Mouse (Mus musculus): ENCODE measurements around the gene Gm8978. TPM values are rescaled to one million over a fixed set of nuclear protein-coding genes. Genes with fewer than 3 reads are reported as not detected.
"Not testable (repeated sequence)": the region's sequence is repeated elsewhere in the genome, so short reads cannot be mapped to it uniquely, and the experiment has no call there.

Gm8978 gene
- polyA plus RNA-seq (2014; fragmentation: Nextera tagmentation; extraction: Ambion mirVana) = not detected in 2 replicates

DNA sequence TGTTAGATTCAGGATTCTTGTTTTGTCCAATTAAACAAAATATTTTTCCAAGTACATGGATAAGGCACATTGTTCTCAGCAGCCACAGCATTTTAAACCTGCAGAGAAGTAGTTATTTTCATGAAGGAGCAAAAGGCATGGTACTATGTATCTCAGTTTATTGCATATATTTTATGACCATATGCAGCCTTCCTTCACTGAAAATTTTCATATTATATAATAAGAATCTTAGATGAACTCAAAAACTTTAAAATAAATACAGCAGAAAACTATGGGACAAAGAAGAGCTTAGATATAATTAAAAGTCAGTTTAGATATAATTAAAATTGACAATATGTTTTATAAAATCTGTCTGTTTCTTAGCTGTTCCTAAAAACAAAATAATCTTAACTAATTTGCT lies at the start of gene Gm8978:
Gm8978 (minus strand) TSS at position 101 of the 400 bp plus-strand sequence.
- ATAC-seq (ENCODE audit: low FRiP score, low TSS enrichment); H3K36me3 ChIP-seq (ENCODE audit: control insufficient read depth, insufficient read depth, low read length); H3K4me3 ChIP-seq (ENCODE audit: low read length); H3K4me2 ChIP-seq (replicated peaks; ENCODE audit: low read depth, low read length); H3K27me3 ChIP-seq (ENCODE audit: control insufficient read depth, insufficient read depth, low read length); H3K9ac ChIP-seq (ENCODE audit: low read depth, low read length); H3K27ac ChIP-seq (ENCODE audit: low read depth, low read length); H3K4me1 ChIP-seq (ENCODE audit: control insufficient read depth, insufficient read depth, low read length); H3K9me3 ChIP-seq (ENCODE audit: control insufficient read depth, low read length): not testable (repeated sequence)

DNA sequence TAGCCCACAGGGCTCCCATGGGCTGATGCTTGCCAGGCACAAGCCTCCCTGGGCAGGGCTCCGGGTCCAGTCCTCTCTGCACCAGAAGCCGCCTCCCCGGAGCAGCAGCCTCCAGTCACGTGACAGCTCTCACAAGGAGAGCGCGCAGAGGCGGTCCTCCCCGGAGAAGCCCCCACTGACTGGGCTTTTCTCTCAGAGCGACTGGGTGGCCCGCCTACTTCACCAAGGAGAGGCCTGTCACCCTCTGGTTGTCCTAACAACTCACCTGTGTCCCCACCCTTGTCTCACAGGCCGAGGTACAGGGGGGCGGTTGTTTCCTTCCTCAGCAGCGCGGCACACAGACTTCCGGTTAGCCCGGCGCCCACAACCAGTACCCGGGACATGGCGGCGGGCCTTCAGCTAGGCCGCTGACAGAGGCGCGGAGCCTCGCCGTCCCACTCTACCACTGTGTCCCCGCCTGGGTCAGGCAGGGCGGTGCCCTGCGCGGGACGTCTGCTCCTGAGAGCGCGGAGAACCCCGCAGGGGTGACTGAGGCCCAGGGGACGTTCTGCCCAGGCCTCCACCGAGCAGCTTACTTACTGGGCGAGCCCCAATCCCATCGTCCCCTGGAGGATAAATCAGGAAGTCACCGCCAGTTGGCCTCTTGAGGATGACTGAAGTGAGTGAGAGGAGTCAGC lies 35.3 kb downstream of the Gm8978 start:
- H3K4me1 ChIP-seq (ENCODE audit: control insufficient read depth, insufficient read depth, low read length); H3K9ac ChIP-seq (ENCODE audit: low read depth, low read length); H3K9me3 ChIP-seq (ENCODE audit: control insufficient read depth, low read length); H3K36me3 ChIP-seq (ENCODE audit: control insufficient read depth, insufficient read depth, low read length); H3K27ac ChIP-seq (ENCODE audit: low read depth, low read length); H3K27me3 ChIP-seq (ENCODE audit: control insufficient read depth, insufficient read depth, low read length): not testable (repeated sequence)
- WGBS = 8% methylated on average over 9 of the region's 38 CpGs
- peak overlapping the region; percentile 31 for H3K4me3 ChIP-seq (ENCODE audit: low read length)
- peak overlapping the region; percentile 40 for H3K4me2 ChIP-seq (replicated peaks; ENCODE audit: low read depth, low read length)
- ATAC-seq (ENCODE audit: low FRiP score, low TSS enrichment) = peak; percentile 100

DNA sequence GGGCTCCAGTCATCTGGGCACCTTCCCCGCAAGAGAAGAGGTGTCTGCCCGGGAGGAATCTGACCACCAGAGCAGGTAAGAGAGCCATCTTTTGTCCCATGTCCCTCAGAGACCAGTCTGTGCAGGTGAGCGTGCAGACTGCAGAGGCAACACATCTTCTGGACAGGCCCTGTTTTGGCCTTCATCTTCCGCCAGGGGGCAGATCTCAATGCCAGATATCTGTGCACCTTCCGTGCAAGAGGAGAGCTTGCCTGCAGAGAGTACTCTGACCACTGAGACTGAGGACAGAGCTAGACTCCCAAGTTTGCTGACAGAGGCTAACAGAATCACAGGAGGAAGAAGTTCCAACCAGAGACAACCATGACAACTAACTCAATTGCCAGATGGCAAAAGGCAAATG lies 56.5 kb downstream of the Gm8978 start:
- WGBS = 90% methylated on average over 5 of the region's 5 CpGs
- not testable (repeated sequence) for H3K36me3 ChIP-seq (ENCODE audit: control insufficient read depth, insufficient read depth, low read length); H3K9ac ChIP-seq (ENCODE audit: low read depth, low read length); H3K4me1 ChIP-seq (ENCODE audit: control insufficient read depth, insufficient read depth, low read length); H3K27ac ChIP-seq (ENCODE audit: low read depth, low read length); H3K9me3 ChIP-seq (ENCODE audit: control insufficient read depth, low read length); H3K27me3 ChIP-seq (ENCODE audit: control insufficient read depth, insufficient read depth, low read length); H3K4me2 ChIP-seq (replicated peaks; ENCODE audit: low read depth, low read length); H3K4me3 ChIP-seq (ENCODE audit: low read length); ATAC-seq (ENCODE audit: low FRiP score, low TSS enrichment)

Small RNA genes within 50 kb of the gene (microRNA-seq; reads per million reads assigned to microRNA genes)
- gene Gm27440 = not detected

Other genes starting within 250 kb of the Gm8978 start
- 6.8 and 7.1 TPM in 2 replicates for gene Rnls, start 233.0 kb downstream of the Gm8978 start, polyA plus RNA-seq (2014; fragmentation: Nextera tagmentation; extraction: Ambion mirVana)
- not detected in 2 replicates for gene Lipo4, start 107.5 kb downstream of the Gm8978 start, polyA plus RNA-seq (2014; fragmentation: Nextera tagmentation; extraction: Ambion mirVana)
- gene Lipo2, start 126.1 kb upstream of the Gm8978 start, polyA plus RNA-seq (2014; fragmentation: Nextera tagmentation; extraction: Ambion mirVana) = 0.29 and 0.42 TPM in 2 replicates
- gene Lipo3, start 136.7 kb upstream of the Gm8978 start, polyA plus RNA-seq (2014; fragmentation: Nextera tagmentation; extraction: Ambion mirVana) = 14.7 and 18.0 TPM in 2 replicates
- not detected in 2 replicates for gene Lipo1, start 162.2 kb upstream of the Gm8978 start, polyA plus RNA-seq (2014; fragmentation: Nextera tagmentation; extraction: Ambion mirVana)